ENCODE assay signal across 8 mouse cellular contexts in the genomic region with DNA sequence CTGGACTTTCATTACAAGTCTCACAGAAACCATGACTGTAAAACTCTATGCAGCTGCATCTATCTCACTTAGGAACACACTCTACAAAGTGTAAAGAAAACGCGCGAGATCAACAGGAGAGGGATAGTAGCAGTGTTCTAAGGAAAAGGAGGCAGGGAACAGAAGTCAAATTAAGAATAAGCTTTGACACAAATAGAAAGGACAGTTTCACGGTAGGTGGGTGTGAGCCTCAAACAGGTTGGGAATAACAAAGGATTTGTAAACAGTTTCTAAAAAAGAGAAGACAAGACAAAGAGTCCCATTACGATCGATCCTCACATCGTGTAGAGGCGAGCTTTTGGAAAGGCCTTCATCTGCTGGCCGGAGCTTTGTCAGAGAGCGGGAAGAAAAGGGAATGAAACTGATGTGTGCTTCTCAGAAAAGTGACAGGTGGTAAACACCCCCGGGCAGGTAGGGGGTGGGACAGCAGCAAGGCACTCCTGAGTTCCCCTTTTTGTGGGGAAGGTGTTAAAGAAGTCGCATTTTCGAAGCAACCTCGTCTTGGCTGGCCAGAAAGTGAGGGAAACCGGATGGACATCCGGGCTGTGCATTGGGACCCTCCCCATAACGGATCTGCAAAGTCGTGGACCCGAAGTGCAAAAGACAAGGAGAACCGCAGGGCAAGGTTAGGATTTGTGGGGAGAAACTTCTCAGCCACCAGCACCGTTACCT. TPM values are rescaled to one million over a fixed set of nuclear protein-coding genes. Genes with fewer than 3 reads are reported as not detected.
A peak's percentile ranks its signal among the peaks of the same experiment; 100 is the strongest.
DNase-seq lines count a peak whose midpoint lies in the region; ATAC-seq and TF ChIP-seq lines count a peak whose summit lies in the region.

No protein-coding gene starts in this region.

- TF ChIP-seq EP300 in liver, postnatal 0 days (IDR thresholded peaks at IDR 0.05; ENCODE audit: low read depth): no peak

- WGBS in forebrain, postnatal 0 days: 12% methylated on average over 21 of the region's 21 CpGs
- WGBS in liver, postnatal 0 days (ENCODE audit: insufficient replicate concordance): 10% methylated on average over 21 of the region's 21 CpGs

- H3K4me2 ChIP-seq in forebrain, postnatal 0 days (ENCODE audit: low read depth): peak overlapping the region; percentile 88
- peak overlapping the region; percentile 98 for H3K4me2 ChIP-seq in liver, postnatal 0 days (ENCODE audit: low read depth, low read length)

- H3K9me3 ChIP-seq in erythroblast, embryonic 14.5 days (ENCODE audit: control insufficient read depth, low read length): no peaks in the 10 kb centered on the region; the same call in 1 of the 2 replicates
- H3K9me3 ChIP-seq in forebrain, postnatal 0 days (ENCODE audit: low read length): no peaks in the 10 kb centered on the region
- H3K9me3 ChIP-seq in liver, postnatal 0 days (ENCODE audit: low read length): no peaks in the 10 kb centered on the region

- H3K4me1 ChIP-seq in erythroblast, embryonic 14.5 days (ENCODE audit: control insufficient read depth): peaks cover 37% of the 10 kb centered on the region
- peaks cover 10% of the 10 kb centered on the region for H3K4me1 ChIP-seq in forebrain, postnatal 0 days (ENCODE audit: insufficient read depth)
- H3K4me1 ChIP-seq in liver, postnatal 0 days (ENCODE audit: insufficient read depth): peaks cover 22% of the 10 kb centered on the region

- peak; percentile 17 for DNase-seq in forebrain, postnatal 0 days
- DNase-seq in liver, postnatal 0 days: no peak
- DNase-seq in ovary, postnatal 36 days (ENCODE audit: low spot score): no peak
- DNase-seq in urinary bladder, adult 2 months (ENCODE audit: low spot score): no peak
- no peak for DNase-seq in embryo, embryonic 11 days

- H3K4me3 ChIP-seq in erythroblast, embryonic 14.5 days (replicated peaks): peak overlapping the region; percentile 88
- peak overlapping the region; percentile 80 for H3K4me3 ChIP-seq in forebrain, postnatal 0 days (ENCODE audit: low read depth, low read length)
- peak overlapping the region; percentile 74 for H3K4me3 ChIP-seq in liver, postnatal 0 days (ENCODE audit: low read depth, low read length)

- peaks cover 28% of the 10 kb centered on the region for H3K36me3 ChIP-seq in erythroblast, embryonic 14.5 days (ENCODE audit: control insufficient read depth)
- peaks cover 14% of the 10 kb centered on the region; the same call in 1 of the 2 replicates for H3K36me3 ChIP-seq in forebrain, postnatal 0 days (ENCODE audit: insufficient read depth)
- H3K36me3 ChIP-seq in liver, postnatal 0 days (replicated peaks; ENCODE audit: insufficient read depth, low read length): peaks cover 6% of the 10 kb centered on the region

- no peak for TF ChIP-seq CTCF in forebrain, postnatal 0 days (IDR thresholded peaks at IDR 0.05; ENCODE audit: low read depth)
- no peak for TF ChIP-seq CTCF in liver, postnatal 0 days (IDR thresholded peaks at IDR 0.05; ENCODE audit: low read depth)

- no peak for ATAC-seq in erythroblast, adult 5-6 weeks (replicated peaks; ENCODE audit: low FRiP score, poor library complexity, severe bottlenecking)
- ATAC-seq in CD4-positive, CD25-positive, alpha-beta regulatory T cell, adult 4 months: peak; percentile 6
- peak; percentile 14 for ATAC-seq in forebrain, postnatal 0 days
- ATAC-seq in liver, postnatal 0 days: 0 out of 2 replicates have a peak, but pooled peaks have one; percentile 2

- peak overlapping the region; percentile 91 for H3K9ac ChIP-seq in forebrain, postnatal 0 days
- peak overlapping the region; percentile 77 for H3K9ac ChIP-seq in liver, postnatal 0 days (replicated peaks)

- H3K27ac ChIP-seq in forebrain, postnatal 0 days (ENCODE audit: low read depth, low read length): peak overlapping the region; percentile 78
- peak overlapping the region; percentile 52 for H3K27ac ChIP-seq in liver, postnatal 0 days (ENCODE audit: low read depth)

- peaks cover 3% of the 10 kb centered on the region; the same call in 1 of the 2 replicates for H3K27me3 ChIP-seq in erythroblast, embryonic 14.5 days (ENCODE audit: control insufficient read depth)
- H3K27me3 ChIP-seq in forebrain, postnatal 0 days (ENCODE audit: insufficient read depth, low read length): no peaks in the 10 kb centered on the region
- H3K27me3 ChIP-seq in liver, postnatal 0 days (ENCODE audit: insufficient read depth, low read length): no peaks in the 10 kb centered on the region

RNA-seq across cellular contexts. Expression of gene Tgds, which starts 0.5 kb away (rescaled TPM):
- polyA plus RNA-seq in erythroblast, embryonic 14.5 days (2012): 0.27 TPM in 1 of 2 replicates, not detected in the other
- total RNA-seq in erythroblast, adult 5-6 weeks (2015; ENCODE audit: low replicate concordance): 3.3 and 5.6 TPM in 2 replicates
- total RNA-seq in erythroblast, adult 5-6 weeks (2017; ENCODE audit: low replicate concordance): 3.2 and 10.6 TPM in 2 replicates
- polyA plus RNA-seq in CD4-positive, CD25-positive, alpha-beta regulatory T cell, adult 4 months (2017; shearing (Covaris generic)): 10 to 100 TPM; 29.4 to 37.5 TPM
- 8.8 and 8.9 TPM in 2 replicates for total RNA-seq in forebrain, postnatal 0 days (2014; rRNA removed)
- 7.2 and 8.4 TPM in 2 replicates for polyA plus RNA-seq in forebrain, postnatal 0 days (2015; fragmentation: Nextera tagmentation; extraction: Ambion mirVana)
- polyA plus RNA-seq in liver, postnatal 0 days (2015; fragmentation: Nextera tagmentation; extraction: Ambion mirVana): 15.5 and 16.0 TPM in 2 replicates
- polyA plus RNA-seq in urinary bladder, adult 2 months (2012; rRNA removed): 15.4 and 19.9 TPM in 2 replicates

RNA-seq across cellular contexts. Expression of gene Gpr180, which starts 4.9 kb away (rescaled TPM):
- polyA plus RNA-seq in erythroblast, embryonic 14.5 days (2012): 0.04 and 0.07 TPM in 2 replicates
- 6.1 TPM in 1 of 2 replicates, not detected in the other for total RNA-seq in erythroblast, adult 5-6 weeks (2015; ENCODE audit: low replicate concordance)
- total RNA-seq in erythroblast, adult 5-6 weeks (2017; ENCODE audit: low replicate concordance): 1.3 and 2.0 TPM in 2 replicates
- 1 to 10 TPM; 5.2 to 5.8 TPM for polyA plus RNA-seq in CD4-positive, CD25-positive, alpha-beta regulatory T cell, adult 4 months (2017; shearing (Covaris generic))
- total RNA-seq in forebrain, postnatal 0 days (2014; rRNA removed): 33.4 and 37.7 TPM in 2 replicates
- polyA plus RNA-seq in forebrain, postnatal 0 days (2015; fragmentation: Nextera tagmentation; extraction: Ambion mirVana): 37.5 and 38.2 TPM in 2 replicates
- 12.3 and 13.4 TPM in 2 replicates for polyA plus RNA-seq in liver, postnatal 0 days (2015; fragmentation: Nextera tagmentation; extraction: Ambion mirVana)
- 30.0 and 38.9 TPM in 2 replicates for polyA plus RNA-seq in urinary bladder, adult 2 months (2012; rRNA removed)
